Mouse (Mus musculus) limb, embryonic 14.5 days (tissue): ENCODE data around the gene Nop53. TPM values are rescaled to one million over a fixed set of nuclear protein-coding genes. Genes with fewer than 3 reads are reported as not detected.

Source experiments
- ATAC-seq: fragments of 200-750 bp; cut with Nextera tagmentation; 2 replicates; pipeline ENCODE4 v1.8.0; 2017; ENCODE audit warnings: low read depth, moderate number of reproducible peaks, moderate TSS enrichment; ENCODE audit not compliant: low FRiP score
- DNase-seq: peaks from one replicate; pipeline ENCODE4 v3.0.0-alpha.2; 2015; ENCODE audit warnings: low spot score
- H3K27ac ChIP-seq: fragments of 300-500 bp; sonication (generic); replicated peaks from 2 replicates; pipeline ENCODE4 v1.5.1; 2014; ENCODE audit warnings: low read depth, mild to moderate bottlenecking, low read length, moderate library complexity, mixed read lengths
- H3K27me3 ChIP-seq: fragments of 300-500 bp; sonication (generic); 2 replicates; pipeline ENCODE4 v1.6.1; 2014; ENCODE audit warnings: low read length, mixed read lengths; ENCODE audit not compliant: control insufficient read depth, insufficient read depth
- H3K36me3 ChIP-seq: fragments of 300-500 bp; sonication (generic); 2 replicates; pipeline ENCODE4 v1.6.1; 2014; ENCODE audit warnings: mild to moderate bottlenecking, low read length, moderate library complexity, mixed read lengths; ENCODE audit not compliant: control insufficient read depth, insufficient read depth
- H3K4me1 ChIP-seq: fragments of 300-500 bp; sonication (generic); 2 replicates; pipeline ENCODE4 v1.6.1; 2014; ENCODE audit warnings: antibody characterized with exemption, low read length, mixed read lengths; ENCODE audit not compliant: control insufficient read depth, insufficient read depth
- H3K4me2 ChIP-seq: fragments of 300-500 bp; sonication (generic); replicated peaks from 2 replicates; pipeline ENCODE4 v1.6.1; 2014; ENCODE audit warnings: low read depth, mild to moderate bottlenecking, low read length, moderate library complexity; ENCODE audit not compliant: severe bottlenecking
- H3K4me3 ChIP-seq: fragments of 300-500 bp; sonication (generic); replicated peaks from 2 replicates; pipeline ENCODE4 v1.5.1; 2014; ENCODE audit warnings: low read length
- H3K9ac ChIP-seq: fragments of 300-500 bp; sonication (generic); 2 replicates; pipeline ENCODE4 v1.6.1; 2014; ENCODE audit warnings: mild to moderate bottlenecking, low read depth, low read length, moderate library complexity; ENCODE audit not compliant: severe bottlenecking
- H3K9me3 ChIP-seq: fragments of 300-500 bp; sonication (generic); 2 replicates; pipeline ENCODE4 v1.6.1; 2016; ENCODE audit warnings: low read length; ENCODE audit not compliant: control insufficient read depth
- POLR2A ChIP-seq: fragments of 200-500 bp; IDR thresholded peaks from 2 replicates; pipeline ENCODE4 v1.8.0; 2012; ENCODE audit warnings: inconsistent platforms, mild to moderate bottlenecking, moderate library complexity, borderline replicate concordance; ENCODE audit not compliant: insufficient read depth, insufficient read length; ENCODE audit errors: extremely low read depth
- WGBS: fragments of 180-500 bp; shearing (Covaris S2); extraction: QIAGEN DNeasy Blood & Tissue Kit; methylation state at CpG from one replicate; pipeline ENCODE4 v1.1.7; 2014; 5-methylcytosine and 5-hydroxymethylcytosine counted together
- polyA plus RNA-seq, 2 experiments: library from polyadenylated mRNA; depleted of rRNA in 1 of 2; stranded (reverse) in 1 of 2; unstranded in 1 of 2; fragments of >200 nt; fragmentation: Nextera tagmentation in 1 of 2; extraction: Ambion mirVana in 1 of 2; gene quantifications; 2 replicates each; pipeline versions ENCODE4 v1.2.1 to v1.2.3; 2012 to 2014

Nop53 gene
- polyA plus RNA-seq, 2 experiments = 176 to 192 TPM

DNA sequence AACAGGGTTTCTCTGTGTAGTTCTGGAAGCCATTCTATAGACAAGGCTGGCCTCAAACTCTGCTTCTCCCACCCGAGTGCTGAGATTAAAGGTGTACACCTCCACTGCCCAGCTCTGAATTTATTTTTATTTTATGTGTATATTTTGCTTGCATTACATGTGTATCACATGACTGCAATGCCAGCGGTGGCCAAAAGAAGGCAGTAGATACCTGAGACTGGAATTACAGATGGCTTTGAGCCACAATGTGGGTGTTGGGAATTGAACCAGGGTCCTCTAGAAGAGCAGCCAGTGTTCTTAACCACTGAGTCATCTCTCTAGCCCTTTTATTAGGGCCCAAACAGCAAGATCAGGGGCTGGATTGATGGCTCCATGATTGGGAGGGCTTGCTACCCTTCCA, 15.3 kb downstream of the Nop53 start:
- WGBS = 62% methylated on average over 2 of the region's 2 CpGs
- Histone ChIP-seq H3K9me3 (no peaks in the 10 kb centered on the region), H3K27ac (no peak overlapping the region), H3K9ac (no peak overlapping the region), H3K36me3 (no peaks in the 10 kb centered on the region), H3K4me3 (no peak overlapping the region), H3K4me2 (no peak overlapping the region), H3K4me1 (no peaks in the 10 kb centered on the region), H3K27me3 (no peaks in the 10 kb centered on the region)
- DNase-seq (no peak), ATAC-seq (no peak)
- no peak for TF ChIP-seq POLR2A

DNA sequence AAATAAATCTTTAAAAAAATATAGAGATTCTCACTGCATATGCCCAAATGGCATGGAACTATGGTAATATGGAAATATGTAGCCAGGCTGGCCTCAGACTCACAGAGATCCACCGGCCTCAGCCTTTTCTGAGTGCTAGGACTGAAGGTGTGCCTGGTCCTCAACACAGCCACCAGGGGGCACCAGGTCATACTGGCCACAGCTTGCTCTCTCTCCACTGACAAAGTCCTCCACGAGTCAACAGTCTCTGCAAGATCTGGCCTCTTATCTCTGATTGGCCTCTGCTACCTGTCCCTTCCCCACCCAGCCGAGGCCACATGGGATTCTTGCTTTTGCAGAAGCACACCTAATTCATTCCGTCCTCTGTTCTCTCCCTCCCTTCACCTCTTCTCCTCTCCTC, 16.0 kb downstream of the Nop53 start:
- Histone ChIP-seq H3K36me3 (no peaks in the 10 kb centered on the region), H3K27me3 (no peaks in the 10 kb centered on the region), H3K4me1 (no peaks in the 10 kb centered on the region), H3K9me3 (no peaks in the 10 kb centered on the region), H3K4me3 (no peak overlapping the region), H3K4me2 (no peak overlapping the region), H3K27ac (no peak overlapping the region), H3K9ac (no peak overlapping the region)
- ATAC-seq = no peak
- TF ChIP-seq POLR2A = no peak
- WGBS = 63% methylated on average over 3 of the region's 4 CpGs
- DNase-seq = peak; percentile 50

DNA sequence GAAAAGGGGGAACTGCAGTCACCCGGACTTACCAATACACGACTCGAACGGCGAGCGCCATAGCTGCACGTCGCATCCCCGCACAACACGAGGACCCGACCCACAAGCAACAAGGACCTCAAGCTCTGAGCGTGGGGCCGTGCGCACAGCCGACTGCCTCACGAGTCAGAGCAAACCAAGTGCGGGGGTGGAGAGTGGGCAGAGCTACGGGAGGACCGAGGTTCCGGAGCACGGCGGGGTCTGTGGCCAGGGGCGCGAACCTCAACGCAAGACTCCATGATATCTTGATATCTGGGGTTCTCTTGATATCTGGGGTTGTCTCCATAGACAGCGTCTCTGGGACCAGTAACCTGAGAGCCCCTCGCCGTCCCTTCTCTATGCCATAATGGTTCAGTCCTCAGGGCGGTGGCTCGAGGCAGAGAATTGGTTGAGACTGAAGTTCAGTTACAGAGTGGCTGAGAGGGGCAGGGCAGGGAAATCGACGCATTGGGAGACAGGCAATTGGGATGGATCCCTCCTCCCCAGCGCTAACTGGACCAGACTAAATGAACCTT, 23.6 kb downstream of the Nop53 start, which contains the start of gene Selenow:
Gene Selenow, minus strand, starts transcription at position 183 of the 554 bp plus-strand sequence.
- WGBS = under 1% methylated on average over 33 of the region's 33 CpGs
- TF ChIP-seq POLR2A = peak; percentile 94; the same call in 1 of the 2 replicates
- peaks cover 25% of the 10 kb centered on the region for H3K36me3 ChIP-seq

DNA sequence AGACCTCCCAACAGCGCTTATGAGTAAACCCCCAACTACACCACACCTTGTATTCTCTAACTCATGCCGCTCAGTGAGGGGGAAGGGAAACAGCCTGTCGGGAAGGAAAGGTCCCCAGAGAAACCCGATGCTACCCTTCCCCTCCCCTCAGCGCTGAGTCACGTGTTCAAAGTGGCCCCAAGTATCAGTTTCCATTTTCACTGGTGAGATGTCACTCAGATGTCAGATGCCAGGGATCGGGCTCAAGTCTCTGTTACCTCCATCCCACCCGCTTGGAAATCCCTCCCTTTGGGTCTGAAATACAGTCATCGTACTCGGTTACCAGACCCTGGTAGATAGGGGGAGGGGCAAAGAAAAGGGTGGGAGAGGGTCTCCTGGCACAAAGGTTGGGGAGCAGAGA, 24.1 kb downstream of the Nop53 start:
- no peaks in the 10 kb centered on the region for H3K27me3 ChIP-seq
- no peak for TF ChIP-seq POLR2A
- DNase-seq (peak; percentile 68), ATAC-seq (peak; percentile 48)
- H3K36me3 ChIP-seq = peaks cover 30% of the 10 kb centered on the region
- H3K4me2 ChIP-seq = peak overlapping the region; percentile 80
- peak overlapping the region; percentile 82 for H3K9ac ChIP-seq
- WGBS = 0% methylated on average over 10 of the region's 10 CpGs
- H3K4me1 ChIP-seq = peaks cover 14% of the 10 kb centered on the region
- H3K4me3 ChIP-seq = peak overlapping the region; percentile 79
- peak overlapping the region; percentile 87 for H3K27ac ChIP-seq
- no peaks in the 10 kb centered on the region for H3K9me3 ChIP-seq

More for the DNA sequence above, 23.6 kb downstream of the Nop53 start, which contains the start of gene Selenow:
- no peaks in the 10 kb centered on the region for H3K27me3 ChIP-seq
- H3K27ac ChIP-seq = peak within 1 kb of the TSS; percentile 87
- DNase-seq (peak; percentile 90), ATAC-seq (peak; percentile 97)
- peaks cover 14% of the 10 kb centered on the region for H3K4me1 ChIP-seq
- peak within 1 kb of the TSS; percentile 82 for H3K9ac ChIP-seq
- H3K4me3 ChIP-seq = peak within 1 kb of the TSS; percentile 79
- no peaks in the 10 kb centered on the region for H3K9me3 ChIP-seq
- H3K4me2 ChIP-seq = peak within 1 kb of the TSS; percentile 80

DNA sequence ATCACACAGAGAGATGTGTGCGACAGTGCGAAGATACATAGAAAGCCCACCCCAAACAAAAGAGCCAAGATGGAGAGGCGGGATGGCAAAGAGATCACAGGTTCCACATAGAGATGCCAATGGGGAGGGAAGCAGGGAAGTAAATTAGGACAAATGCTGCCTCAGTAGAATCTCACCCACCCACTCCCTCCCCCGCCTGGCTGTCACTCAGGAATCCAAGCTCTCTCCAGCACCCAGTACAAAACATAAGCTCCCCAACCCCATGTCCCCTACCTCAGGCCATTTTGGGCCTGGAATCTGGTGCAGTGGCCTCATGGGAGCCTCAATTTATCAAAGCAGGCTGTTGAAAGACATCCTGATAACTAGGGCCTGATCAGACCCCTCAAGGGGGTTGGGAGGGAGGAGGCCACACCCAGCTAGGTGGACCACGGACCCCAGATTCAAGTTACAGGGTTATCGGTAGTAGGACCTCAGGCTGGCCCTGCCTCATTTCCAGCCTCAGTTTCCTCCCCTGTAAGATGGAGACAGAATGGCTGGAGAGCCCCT, 25.2 kb downstream of the Nop53 start:
- 78% methylated on average over 6 of the region's 6 CpGs for WGBS
- H3K9ac ChIP-seq = peak overlapping the region; percentile 82
- ATAC-seq (no peak), DNase-seq (no peak)
- H3K9me3 ChIP-seq = no peaks in the 10 kb centered on the region
- peak overlapping the region; percentile 80 for H3K4me2 ChIP-seq
- no peak overlapping the region for H3K27ac ChIP-seq
- H3K36me3 ChIP-seq = peaks cover 30% of the 10 kb centered on the region
- H3K4me3 ChIP-seq = peak overlapping the region; percentile 79
- H3K27me3 ChIP-seq = no peaks in the 10 kb centered on the region
- peaks cover 14% of the 10 kb centered on the region for H3K4me1 ChIP-seq
- TF ChIP-seq POLR2A = no peak
